Mouse (Mus musculus): ENCODE measurements around the gene Crtap. TPM values are rescaled to one million over a fixed set of nuclear protein-coding genes. Genes with fewer than 3 reads are reported as not detected.

Crtap gene
- 63.4 and 68.4 TPM in 2 replicates for polyA plus RNA-seq (2014; fragmentation: Nextera tagmentation; extraction: Ambion mirVana)

DNA sequence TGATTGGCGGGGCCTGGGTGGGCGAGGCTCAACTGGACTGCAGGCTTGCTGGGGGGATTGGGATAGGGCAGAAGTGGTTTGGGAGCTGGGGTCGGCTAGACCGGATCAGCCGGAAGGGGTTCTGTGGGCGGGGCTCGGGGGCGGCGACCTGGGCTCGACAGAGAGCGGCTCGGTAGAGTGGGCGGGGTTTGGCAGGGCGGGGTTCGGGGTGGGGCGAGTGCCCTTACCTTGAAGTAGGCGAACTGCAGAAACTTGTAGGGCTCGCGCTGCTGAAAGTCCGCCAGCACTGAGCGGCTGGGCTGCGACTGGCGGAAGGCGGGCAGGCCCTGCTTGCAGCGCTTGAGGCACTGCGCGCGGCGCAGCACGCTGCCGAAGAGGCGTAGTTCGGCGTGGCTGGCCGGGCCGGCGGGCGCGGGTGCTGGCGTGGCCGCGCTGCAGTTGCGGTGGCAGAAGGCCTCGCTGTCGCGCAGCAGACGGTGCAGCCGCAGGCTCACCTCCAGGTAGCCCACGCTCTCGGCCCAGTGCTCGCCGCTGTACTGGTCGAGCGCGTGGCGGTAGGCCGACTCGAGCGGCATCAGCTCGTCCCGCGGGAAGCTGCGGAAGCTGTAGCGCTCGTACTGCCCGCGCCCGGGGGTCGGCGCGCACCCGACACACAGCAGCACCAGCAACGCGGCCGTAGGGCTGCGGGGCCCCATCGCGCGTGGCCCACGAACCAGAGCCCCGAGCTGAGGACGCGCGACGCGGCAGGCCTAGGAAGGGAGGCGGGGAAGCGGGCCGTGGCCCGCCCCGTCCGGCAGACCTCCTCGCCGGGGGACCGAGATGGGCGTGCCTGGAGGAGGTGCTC, at the start of gene Crtap:
Crtap (minus strand) TSS at position 771 of the 844 bp plus-strand sequence.
- peak within 1 kb of the TSS; percentile 85 for H3K27ac ChIP-seq (replicated peaks; ENCODE audit: low read depth, low read length)
- H3K4me3 ChIP-seq (ENCODE audit: low read depth, low read length), result peak within 1 kb of the TSS; percentile 83
- H3K4me1 ChIP-seq (ENCODE audit: control insufficient read depth, insufficient read depth, low read length), result no peaks in the 10 kb centered on the region; the same call in 1 of the 2 replicates
- no peaks in the 10 kb centered on the region for H3K36me3 ChIP-seq (replicated peaks; ENCODE audit: control insufficient read depth, insufficient read depth, low read depth, low read length)
- no peaks in the 10 kb centered on the region for H3K9me3 ChIP-seq (replicated peaks; ENCODE audit: control insufficient read depth, low read length)
- ATAC-seq (replicated peaks; ENCODE audit: insufficient number of reproducible peaks, low FRiP score, low TSS enrichment, low read depth) (peak; percentile 79), DNase-seq (ENCODE audit: low spot score) (peak; percentile 79)
- H3K4me2 ChIP-seq (ENCODE audit: low read depth, low read length), result peak within 1 kb of the TSS; percentile 88
- H3K27me3 ChIP-seq (ENCODE audit: control insufficient read depth, insufficient read depth, low read length), result no peaks in the 10 kb centered on the region
- under 1% methylated on average over 78 of the region's 96 CpGs for WGBS
- H3K9ac ChIP-seq (replicated peaks; ENCODE audit: low read length), result peak within 1 kb of the TSS; percentile 91

DNA sequence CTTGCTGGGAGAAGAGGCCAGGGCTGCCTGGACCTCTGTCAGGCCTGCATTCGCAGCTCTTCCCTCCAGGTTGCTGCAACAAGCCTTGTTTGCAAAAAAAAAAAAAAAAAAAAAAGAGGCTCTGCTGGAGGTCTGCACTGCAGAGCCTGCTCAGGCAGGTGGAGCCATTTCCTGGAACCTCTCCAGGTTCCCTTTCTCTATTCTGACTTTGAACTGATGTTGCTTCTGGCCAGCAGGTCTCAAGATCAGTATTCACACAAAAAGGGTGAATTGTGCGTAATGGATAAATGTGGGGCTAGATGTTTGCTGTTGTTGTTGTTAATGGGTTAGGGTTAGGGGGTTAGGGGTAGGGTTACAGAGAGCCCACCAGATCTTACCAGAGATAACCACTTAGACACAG, 45.2 kb upstream of the Crtap start:
- no peak overlapping the region for H3K9ac ChIP-seq (replicated peaks; ENCODE audit: low read length)
- ATAC-seq (replicated peaks; ENCODE audit: insufficient number of reproducible peaks, low FRiP score, low TSS enrichment, low read depth), result no peak
- no peak overlapping the region for H3K4me2 ChIP-seq (ENCODE audit: low read depth, low read length)
- no peaks in the 10 kb centered on the region for H3K27me3 ChIP-seq (ENCODE audit: control insufficient read depth, insufficient read depth, low read length)
- no peaks in the 10 kb centered on the region for H3K36me3 ChIP-seq (replicated peaks; ENCODE audit: control insufficient read depth, insufficient read depth, low read depth, low read length)
- H3K9me3 ChIP-seq (replicated peaks; ENCODE audit: control insufficient read depth, low read length), result no peaks in the 10 kb centered on the region
- WGBS, result 82% methylated on average over 2 of the region's 2 CpGs
- H3K4me3 ChIP-seq (ENCODE audit: low read depth, low read length), result no peak overlapping the region
- no peak overlapping the region for H3K27ac ChIP-seq (replicated peaks; ENCODE audit: low read depth, low read length)
- DNase-seq (ENCODE audit: low spot score), result no peak
- no peaks in the 10 kb centered on the region for H3K4me1 ChIP-seq (ENCODE audit: control insufficient read depth, insufficient read depth, low read length)

DNA sequence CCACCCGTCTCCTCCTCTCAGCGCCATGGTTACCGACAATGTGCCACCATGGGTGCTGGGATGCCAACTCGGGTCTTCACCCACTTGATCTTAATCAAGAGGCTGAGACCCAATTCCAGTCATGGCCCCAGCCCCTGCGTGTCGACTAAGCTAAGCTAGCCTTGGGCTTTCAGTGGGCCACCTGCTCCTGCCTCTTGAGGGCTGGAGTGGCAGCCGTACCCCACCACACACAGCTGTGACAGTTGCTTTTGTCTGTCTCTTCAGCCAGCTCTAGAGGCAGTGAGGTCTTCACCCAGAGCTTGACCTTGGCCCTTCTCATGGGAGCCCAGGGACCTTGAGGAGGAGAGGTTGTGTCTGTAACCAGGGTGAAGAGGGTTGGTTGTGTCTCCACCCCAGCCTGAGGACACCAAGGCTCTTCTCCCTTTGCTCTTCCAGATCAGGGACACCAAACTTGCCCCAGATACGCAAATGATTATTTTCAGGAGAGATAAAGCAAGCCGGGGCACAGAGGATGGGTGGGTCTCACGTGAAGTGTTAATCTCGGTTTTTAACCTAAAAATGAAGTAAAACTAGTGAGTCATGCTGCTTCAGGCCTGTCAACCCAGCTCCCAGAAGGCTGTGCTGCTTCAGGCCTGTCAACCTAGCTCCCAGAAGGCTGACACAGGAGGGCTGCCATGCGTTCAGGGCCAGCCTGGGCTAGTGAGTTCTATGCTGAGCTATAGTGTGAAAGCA, 37.8 kb upstream of the Crtap start:
- WGBS, result 86% methylated on average over 12 of the region's 12 CpGs
- DNase-seq (ENCODE audit: low spot score), result no peak
- no peak overlapping the region for H3K4me3 ChIP-seq (ENCODE audit: low read depth, low read length)
- no peak overlapping the region for H3K27ac ChIP-seq (replicated peaks; ENCODE audit: low read depth, low read length)
- H3K36me3 ChIP-seq (replicated peaks; ENCODE audit: control insufficient read depth, insufficient read depth, low read depth, low read length), result peaks cover 4% of the 10 kb centered on the region; the same call in 1 of the 2 replicates
- H3K4me2 ChIP-seq (ENCODE audit: low read depth, low read length), result no peak overlapping the region
- no peaks in the 10 kb centered on the region for H3K9me3 ChIP-seq (replicated peaks; ENCODE audit: control insufficient read depth, low read length)
- no peak overlapping the region for H3K9ac ChIP-seq (replicated peaks; ENCODE audit: low read length)
- H3K27me3 ChIP-seq (ENCODE audit: control insufficient read depth, insufficient read depth, low read length), result no peaks in the 10 kb centered on the region
- H3K4me1 ChIP-seq (ENCODE audit: control insufficient read depth, insufficient read depth, low read length), result no peaks in the 10 kb centered on the region
- ATAC-seq (replicated peaks; ENCODE audit: insufficient number of reproducible peaks, low FRiP score, low TSS enrichment, low read depth), result no peak

DNA sequence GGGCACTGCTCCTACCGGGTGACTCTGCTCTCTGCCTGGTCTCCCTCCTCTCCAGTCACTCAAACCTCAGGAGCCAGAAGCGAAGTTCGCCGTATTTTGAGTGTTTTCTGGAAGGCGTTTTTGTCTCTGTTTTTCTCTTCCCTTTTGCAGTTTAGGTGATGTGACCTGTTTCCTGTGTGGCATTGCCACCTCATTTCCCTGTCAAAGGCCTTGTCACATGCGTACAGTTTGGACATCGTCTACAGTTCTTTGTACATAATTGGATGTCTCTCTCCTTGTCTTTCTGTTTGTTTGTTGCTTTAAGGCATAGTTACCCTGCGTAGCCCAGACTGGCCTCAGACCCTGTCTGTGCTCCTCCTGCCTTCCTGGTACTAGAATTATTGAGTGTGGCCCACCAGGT, 37.0 kb upstream of the Crtap start:
- Histone ChIP-seq H3K9ac (replicated peaks; ENCODE audit: low read length) (no peak overlapping the region), H3K27ac (replicated peaks; ENCODE audit: low read depth, low read length) (no peak overlapping the region), H3K36me3 (replicated peaks; ENCODE audit: control insufficient read depth, insufficient read depth, low read depth, low read length) (peaks cover 4% of the 10 kb centered on the region; the same call in 1 of the 2 replicates), H3K4me3 (ENCODE audit: low read depth, low read length) (no peak overlapping the region), H3K4me1 (ENCODE audit: control insufficient read depth, insufficient read depth, low read length) (no peaks in the 10 kb centered on the region), H3K9me3 (replicated peaks; ENCODE audit: control insufficient read depth, low read length) (no peaks in the 10 kb centered on the region), H3K27me3 (ENCODE audit: control insufficient read depth, insufficient read depth, low read length) (no peaks in the 10 kb centered on the region), H3K4me2 (ENCODE audit: low read depth, low read length) (no peak overlapping the region)
- WGBS, result 81% methylated on average over 8 of the region's 8 CpGs
- ATAC-seq (replicated peaks; ENCODE audit: insufficient number of reproducible peaks, low FRiP score, low TSS enrichment, low read depth) (no peak), DNase-seq (ENCODE audit: low spot score) (no peak)

DNA sequence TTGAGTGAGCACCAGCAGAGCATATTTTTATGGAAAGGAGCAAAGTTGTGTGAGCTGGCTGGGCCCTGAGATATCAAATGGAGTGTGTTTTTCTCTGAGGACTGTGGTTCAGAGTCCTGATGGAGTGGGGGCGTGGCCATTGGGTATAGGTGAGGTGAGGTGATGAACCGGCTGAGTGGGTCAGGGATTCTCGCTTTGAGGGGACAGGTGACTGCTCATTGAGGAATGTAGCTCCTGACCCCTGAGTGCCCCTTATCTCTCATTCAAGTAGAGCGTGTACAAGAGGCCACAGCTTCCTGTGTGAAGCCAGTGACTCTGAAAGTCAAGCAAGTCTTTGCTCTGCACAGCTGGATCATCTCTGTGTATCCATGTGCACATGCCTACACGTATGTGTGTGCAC, 35.7 kb upstream of the Crtap start:
- no peak overlapping the region for H3K9ac ChIP-seq (replicated peaks; ENCODE audit: low read length)
- WGBS, result 88% methylated on average over 5 of the region's 5 CpGs
- no peak overlapping the region for H3K4me2 ChIP-seq (ENCODE audit: low read depth, low read length)
- H3K4me3 ChIP-seq (ENCODE audit: low read depth, low read length), result no peak overlapping the region
- no peaks in the 10 kb centered on the region for H3K4me1 ChIP-seq (ENCODE audit: control insufficient read depth, insufficient read depth, low read length)
- no peaks in the 10 kb centered on the region for H3K9me3 ChIP-seq (replicated peaks; ENCODE audit: control insufficient read depth, low read length)
- no peaks in the 10 kb centered on the region for H3K27me3 ChIP-seq (ENCODE audit: control insufficient read depth, insufficient read depth, low read length)
- no peak overlapping the region for H3K27ac ChIP-seq (replicated peaks; ENCODE audit: low read depth, low read length)
- ATAC-seq (replicated peaks; ENCODE audit: insufficient number of reproducible peaks, low FRiP score, low TSS enrichment, low read depth), result no peak
- peaks cover 4% of the 10 kb centered on the region; the same call in 1 of the 2 replicates for H3K36me3 ChIP-seq (replicated peaks; ENCODE audit: control insufficient read depth, insufficient read depth, low read depth, low read length)
- no peak for DNase-seq (ENCODE audit: low spot score)

DNA sequence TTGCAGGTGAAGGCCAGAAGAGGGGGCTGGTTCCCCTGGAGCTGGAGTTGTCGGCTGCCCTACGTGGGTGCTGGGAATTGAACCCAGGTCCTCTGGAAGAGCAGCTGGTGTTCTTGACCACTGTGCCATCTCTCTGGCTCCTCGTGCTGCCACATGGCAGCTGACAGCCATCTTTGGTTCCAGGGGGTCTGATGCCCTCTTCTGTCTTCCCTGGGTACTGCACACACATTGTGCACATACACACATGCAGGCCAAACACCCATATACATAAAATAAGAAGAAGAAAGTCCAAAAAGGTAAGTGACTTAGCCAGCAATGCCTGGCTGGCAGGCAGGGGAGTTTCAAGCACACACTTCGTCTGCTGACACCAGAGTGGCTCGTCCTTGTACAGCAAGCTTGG, 35.1 kb upstream of the Crtap start:
- Histone ChIP-seq H3K9me3 (replicated peaks; ENCODE audit: control insufficient read depth, low read length) (no peaks in the 10 kb centered on the region), H3K9ac (replicated peaks; ENCODE audit: low read length) (no peak overlapping the region), H3K4me3 (ENCODE audit: low read depth, low read length) (no peak overlapping the region), H3K27ac (replicated peaks; ENCODE audit: low read depth, low read length) (no peak overlapping the region), H3K36me3 (replicated peaks; ENCODE audit: control insufficient read depth, insufficient read depth, low read depth, low read length) (peaks cover 4% of the 10 kb centered on the region; the same call in 1 of the 2 replicates), H3K27me3 (ENCODE audit: control insufficient read depth, insufficient read depth, low read length) (no peaks in the 10 kb centered on the region), H3K4me1 (ENCODE audit: control insufficient read depth, insufficient read depth, low read length) (no peaks in the 10 kb centered on the region), H3K4me2 (ENCODE audit: low read depth, low read length) (no peak overlapping the region)
- DNase-seq (ENCODE audit: low spot score) (no peak), ATAC-seq (replicated peaks; ENCODE audit: insufficient number of reproducible peaks, low FRiP score, low TSS enrichment, low read depth) (no peak)
- 92% methylated on average over 5 of the region's 5 CpGs for WGBS

DNA sequence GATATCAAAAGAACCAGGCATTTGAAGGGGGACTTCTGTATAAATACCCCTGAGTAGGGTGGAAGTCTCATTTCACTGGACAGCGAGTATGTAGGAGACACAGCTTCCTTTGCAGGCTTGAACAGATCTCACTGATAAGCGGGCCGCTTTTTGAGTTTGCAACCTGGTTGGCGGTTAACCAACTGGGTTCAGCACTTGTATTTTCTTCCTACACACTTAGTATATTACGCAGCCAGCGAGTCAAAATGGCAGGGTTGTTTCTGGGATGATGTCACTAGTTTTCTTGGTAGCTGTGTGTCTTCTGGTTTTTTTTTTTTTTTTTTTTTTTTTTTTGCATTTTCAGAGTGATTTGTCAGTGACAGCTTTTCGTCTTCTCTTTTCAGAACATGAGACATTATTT, 31.3 kb upstream of the Crtap start:
- no peak overlapping the region for H3K9ac ChIP-seq (replicated peaks; ENCODE audit: low read length)
- H3K27me3 ChIP-seq (ENCODE audit: control insufficient read depth, insufficient read depth, low read length), result no peaks in the 10 kb centered on the region
- no peak overlapping the region for H3K4me3 ChIP-seq (ENCODE audit: low read depth, low read length)
- no peak overlapping the region for H3K4me2 ChIP-seq (ENCODE audit: low read depth, low read length)
- WGBS, result 90% methylated on average over 7 of the region's 7 CpGs
- ATAC-seq (replicated peaks; ENCODE audit: insufficient number of reproducible peaks, low FRiP score, low TSS enrichment, low read depth), result no peak
- H3K9me3 ChIP-seq (replicated peaks; ENCODE audit: control insufficient read depth, low read length), result no peaks in the 10 kb centered on the region
- H3K36me3 ChIP-seq (replicated peaks; ENCODE audit: control insufficient read depth, insufficient read depth, low read depth, low read length), result peaks cover 4% of the 10 kb centered on the region; the same call in 1 of the 2 replicates
- DNase-seq (ENCODE audit: low spot score), result no peak
- H3K4me1 ChIP-seq (ENCODE audit: control insufficient read depth, insufficient read depth, low read length), result no peaks in the 10 kb centered on the region
- no peak overlapping the region for H3K27ac ChIP-seq (replicated peaks; ENCODE audit: low read depth, low read length)

DNA sequence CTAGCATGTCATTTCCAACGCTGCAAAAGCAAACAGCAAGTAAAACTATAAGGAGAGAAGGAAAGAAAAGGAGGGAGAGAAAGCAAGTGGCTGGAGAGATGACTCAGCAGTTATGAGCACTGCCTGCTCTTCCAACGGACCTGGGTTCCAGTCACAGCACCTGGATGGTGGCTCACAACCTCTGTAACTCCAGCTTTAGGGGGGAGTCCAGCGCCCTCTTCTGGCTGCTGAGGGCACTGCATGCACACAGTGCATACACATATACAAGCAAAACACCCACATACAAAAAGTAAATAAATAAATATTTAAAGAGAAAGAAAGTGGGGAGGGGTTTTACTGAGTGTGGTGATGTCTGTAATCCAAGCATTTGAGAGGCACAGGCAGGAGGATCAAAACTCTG, 30.6 kb upstream of the Crtap start:
- no peak overlapping the region for H3K9ac ChIP-seq (replicated peaks; ENCODE audit: low read length)
- no peaks in the 10 kb centered on the region for H3K4me1 ChIP-seq (ENCODE audit: control insufficient read depth, insufficient read depth, low read length)
- H3K9me3 ChIP-seq (replicated peaks; ENCODE audit: control insufficient read depth, low read length), result no peaks in the 10 kb centered on the region
- H3K27me3 ChIP-seq (ENCODE audit: control insufficient read depth, insufficient read depth, low read length), result no peaks in the 10 kb centered on the region
- H3K4me3 ChIP-seq (ENCODE audit: low read depth, low read length), result no peak overlapping the region
- H3K27ac ChIP-seq (replicated peaks; ENCODE audit: low read depth, low read length), result no peak overlapping the region
- WGBS, result 67% methylated on average over 3 of the region's 3 CpGs
- H3K36me3 ChIP-seq (replicated peaks; ENCODE audit: control insufficient read depth, insufficient read depth, low read depth, low read length), result peaks cover 4% of the 10 kb centered on the region; the same call in 1 of the 2 replicates
- DNase-seq (ENCODE audit: low spot score), result no peak
- H3K4me2 ChIP-seq (ENCODE audit: low read depth, low read length), result no peak overlapping the region
- ATAC-seq (replicated peaks; ENCODE audit: insufficient number of reproducible peaks, low FRiP score, low TSS enrichment, low read depth), result no peak
